Mouse (Mus musculus) thymus, adult 2 months (tissue): ENCODE data around the gene Brs3. TPM values are rescaled to one million over a fixed set of nuclear protein-coding genes. Genes with fewer than 3 reads are reported as not detected.

ENCODE experiments used
- DNase-seq: peaks from one replicate; pipeline ENCODE4 v3.0.0; 2021
- H3K27ac ChIP-seq: fragments of 200-500 bp; 2 replicates; pipeline ENCODE4 v1.5.1; 2012; ENCODE audit warnings: low read length, control low read depth; ENCODE audit not compliant: control insufficient read depth, insufficient read depth
- H3K27me3 ChIP-seq: fragments of 200-500 bp; 2 replicates; pipeline ENCODE4 v1.6.1; 2012; ENCODE audit warnings: mild to moderate bottlenecking, low read length, moderate library complexity, mixed read lengths; ENCODE audit not compliant: control insufficient read depth, insufficient read depth
- H3K36me3 ChIP-seq: fragments of 200-500 bp; 2 replicates; pipeline ENCODE4 v1.6.1; 2012; ENCODE audit warnings: mild to moderate bottlenecking, low read length, moderate library complexity; ENCODE audit not compliant: control insufficient read depth, insufficient read depth
- H3K4me1 ChIP-seq: fragments of 200-500 bp; replicated peaks from 2 replicates; pipeline ENCODE4 v1.6.1; 2012; ENCODE audit warnings: low read length; ENCODE audit not compliant: control insufficient read depth, insufficient read depth
- H3K4me3 ChIP-seq: fragments of 200-500 bp; 2 replicates; pipeline ENCODE4 v1.5.1; 2012; ENCODE audit warnings: mild to moderate bottlenecking, low read length, control low read depth, moderate library complexity; ENCODE audit not compliant: control insufficient read depth, insufficient read depth
- CTCF ChIP-seq: fragments of 200-500 bp; IDR thresholded peaks from 2 replicates; pipeline ENCODE4 v1.5.1; 2012; ENCODE audit warnings: mild to moderate bottlenecking, control low read depth, low read length, moderate library complexity, borderline replicate concordance; ENCODE audit not compliant: control insufficient read depth, poor library complexity, insufficient read depth; ENCODE audit errors: extremely low read depth
- POLR2A ChIP-seq: fragments of 200-500 bp; IDR thresholded peaks from 2 replicates; pipeline ENCODE4 v1.6.1; 2012; ENCODE audit warnings: mild to moderate bottlenecking, low read length, control low read depth, moderate library complexity; ENCODE audit not compliant: control insufficient read depth, poor library complexity, insufficient read depth; ENCODE audit errors: extremely low read depth
- WGBS: fragments of 180-500 bp; shearing (Covaris S2); methylation state at CpG from one replicate; pipeline ENCODE4 v1.1.7; 2018; 5-methylcytosine and 5-hydroxymethylcytosine counted together
- polyA plus RNA-seq: library from polyadenylated mRNA; depleted of rRNA; stranded (reverse); fragments of >200 nt; gene quantifications from 2 replicates; pipeline ENCODE4 v1.2.3, GENCODE M21; 2012; rRNA removed

Gene Brs3
- polyA plus RNA-seq, 1 experiment = not detected

GRCm38 (mm10) chrX:57087806-57088205, 44.9 kb downstream of the Brs3 start, which contains the start of gene Vgll1:
Gene Vgll1 (plus strand): TSS chrX:57088106.
- no peak within 1 kb of the TSS for H3K4me3 ChIP-seq
- H3K27me3 ChIP-seq = no peaks in the 10 kb centered on the region
- no peak for TF ChIP-seq POLR2A
- no peak for TF ChIP-seq CTCF
- no peak for DNase-seq
- H3K4me1 ChIP-seq = no peaks in the 10 kb centered on the region
- no peaks in the 10 kb centered on the region for H3K36me3 ChIP-seq
- WGBS = 96% methylated on average over 4 of the region's 4 CpGs
- no peak within 1 kb of the TSS for H3K27ac ChIP-seq

Other genes with a start within 250 kb of the Brs3 start
- gene Map7d3, start 220.7 kb upstream of the Brs3 start, polyA plus RNA-seq = 0.08 TPM in 1 of 2 replicates, not detected in the other
- not detected in 2 replicates for gene Adgrg4, start 172.9 kb upstream of the Brs3 start, polyA plus RNA-seq
- 16.9 and 27.7 TPM in 2 replicates for gene Htatsf1, start 10.5 kb downstream of the Brs3 start, polyA plus RNA-seq
- gene Vgll1, start 45.0 kb downstream of the Brs3 start, polyA plus RNA-seq = not detected in 2 replicates
- gene Cd40lg, start 169.1 kb downstream of the Brs3 start, polyA plus RNA-seq = 6.0 and 7.2 TPM in 2 replicates